In genomic region chr15:7424282-7424681, GRCm38 (mm10) we compare ENCODE assay signal across 17 mouse cellular contexts. TPM values are rescaled to one million over a fixed set of nuclear protein-coding genes. Genes with fewer than 3 reads are reported as not detected.
"Had no signal": no experiment of that assay in that cellular context is flagged by ENCODE, and none has a peak within 500 bp of the region (broad histone marks: within the 10 kb centered on the region; RNA-seq: fewer than 3 reads in every experiment).

No protein-coding gene starts in this region.

- H3K27ac ChIP-seq: neural tube, embryonic 13.5 days; neural tube, embryonic 15.5 days; stomach, embryonic 15.5 days; stomach, postnatal 0 days had no signal

- DNase-seq: retina, postnatal 1 day; right cerebral cortex, adult 18-20 months; right cerebral cortex, postnatal 14 days; right cerebral cortex, postnatal 25 days; right cerebral cortex, postnatal 4 days; spleen, adult 18-20 months; thymus, adult 18-20 months; thymus, adult 2 months; thymus, postnatal 14 days; thymus, postnatal 25 days; thymus, postnatal 36 days; thymus, postnatal 4 days had no signal

- H3K4me3 ChIP-seq: neural tube, embryonic 13.5 days; neural tube, embryonic 15.5 days; stomach, embryonic 15.5 days had no signal

- H3K27me3 ChIP-seq: neural tube, embryonic 13.5 days; neural tube, embryonic 15.5 days; stomach, embryonic 15.5 days had no signal

- H3K4me2 ChIP-seq: neural tube, embryonic 13.5 days; neural tube, embryonic 15.5 days; stomach, embryonic 15.5 days had no signal

- H3K9me3 ChIP-seq: neural tube, embryonic 13.5 days; neural tube, embryonic 15.5 days; stomach, embryonic 15.5 days had no signal

- H3K9ac ChIP-seq: neural tube, embryonic 13.5 days; neural tube, embryonic 15.5 days; stomach, embryonic 15.5 days had no signal

- H3K36me3 ChIP-seq: neural tube, embryonic 13.5 days; neural tube, embryonic 15.5 days; stomach, embryonic 15.5 days had no signal

- H3K4me1 ChIP-seq: neural tube, embryonic 13.5 days; neural tube, embryonic 15.5 days; stomach, embryonic 15.5 days had no signal

RNA-seq across cellular contexts. Expression of gene Egflam, which starts 26.1 kb away (rescaled TPM):
- total RNA-seq: neutrophil, adult 5-6 weeks had no signal
